Mouse (Mus musculus): ENCODE data around the gene Tbx15.

Tbx15 gene

DNA sequence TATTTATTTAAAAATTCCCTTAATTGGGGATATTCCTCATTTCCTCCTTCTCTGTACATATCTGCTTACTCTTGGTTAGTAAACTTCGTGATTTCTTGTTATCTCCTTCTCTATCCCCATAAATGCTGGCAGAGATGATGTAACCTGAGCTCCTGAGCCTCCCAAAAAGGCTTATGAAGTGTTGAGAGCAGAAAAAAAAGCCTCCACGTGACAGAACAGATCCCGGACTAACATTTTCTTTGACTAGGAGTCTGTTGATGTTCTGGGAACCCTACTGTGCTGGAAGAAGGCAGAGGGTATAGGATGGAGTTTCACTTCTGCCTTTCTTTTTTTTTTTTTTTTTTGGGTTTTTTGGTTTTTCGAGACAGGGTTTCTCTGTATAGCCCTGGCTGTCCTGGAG is 146.9 kb downstream of the Tbx15 start:
- DNase-seq (ENCODE audit: low spot score in 2 of 2) = no peak

All from spleen, postnatal 4 days (tissue).